Mouse (Mus musculus): ENCODE measurements around the gene Dusp22. TPM values are rescaled to one million over a fixed set of nuclear protein-coding genes. Genes with fewer than 3 reads are reported as not detected.

Gene Dusp22
- polyA plus RNA-seq, 2 experiments from 2014 or later, result 4.5 to 5.0 TPM

- no peak for ATAC-seq
Measured at GRCm38 (mm10) chr13:30673878-30674277, 14.1 kb downstream of the Dusp22 start.

- no peak for ATAC-seq
Measured at GRCm38 (mm10) chr13:30678822-30679221, 19.0 kb downstream of the Dusp22 start.

- ATAC-seq, result peak; percentile 86
Measured at GRCm38 (mm10) chr13:30681866-30682265, 22.1 kb downstream of the Dusp22 start.

GRCm38 (mm10) chr13:30682328-30682727, 22.5 kb downstream of the Dusp22 start:
- ATAC-seq, result no peak

- ATAC-seq, result no peak
Measured at GRCm38 (mm10) chr13:30684614-30685122, 24.9 kb downstream of the Dusp22 start.

- ATAC-seq, result no peak
Measured at GRCm38 (mm10) chr13:30685957-30686356, 26.2 kb downstream of the Dusp22 start.

GRCm38 (mm10) chr13:30688035-30688616, 28.3 kb downstream of the Dusp22 start:
- no peak for ATAC-seq

GRCm38 (mm10) chr13:30689475-30689874, 29.7 kb downstream of the Dusp22 start:
- no peak for ATAC-seq

GRCm38 (mm10) chr13:30691441-30692292, 31.9 kb downstream of the Dusp22 start:
- ATAC-seq, result no peak

- ATAC-seq, result no peak
Measured at GRCm38 (mm10) chr13:30692644-30693385, 33.0 kb downstream of the Dusp22 start.

GRCm38 (mm10) chr13:30695232-30695631, 35.4 kb downstream of the Dusp22 start:
- ATAC-seq, result no peak

- no peak for ATAC-seq
Measured at GRCm38 (mm10) chr13:30695890-30696289, 36.1 kb downstream of the Dusp22 start.

- ATAC-seq, result no peak
Measured at GRCm38 (mm10) chr13:30697880-30698279, 38.1 kb downstream of the Dusp22 start.

- ATAC-seq, result no peak
Measured at GRCm38 (mm10) chr13:30702695-30703094, 42.9 kb downstream of the Dusp22 start.

- no peak for ATAC-seq
Measured at GRCm38 (mm10) chr13:30704246-30705095, 44.7 kb downstream of the Dusp22 start.

- ATAC-seq, result no peak
Measured at GRCm38 (mm10) chr13:30711066-30711465, 51.3 kb downstream of the Dusp22 start.

GRCm38 (mm10) chr13:30711711-30712110, 51.9 kb downstream of the Dusp22 start:
- no peak for ATAC-seq

GRCm38 (mm10) chr13:30712280-30712679, 52.5 kb downstream of the Dusp22 start:
- ATAC-seq, result no peak

- ATAC-seq, result no peak
Measured at GRCm38 (mm10) chr13:30713621-30714020, 53.8 kb downstream of the Dusp22 start.

- no peak for ATAC-seq
Measured at GRCm38 (mm10) chr13:30714552-30714951, 54.8 kb downstream of the Dusp22 start.

- no peak for ATAC-seq
Measured at GRCm38 (mm10) chr13:30715060-30715459, 55.3 kb downstream of the Dusp22 start.

GRCm38 (mm10) chr13:30715573-30715972, 55.8 kb downstream of the Dusp22 start:
- no peak for ATAC-seq

All from activated CD4-positive, CD25-positive, alpha-beta regulatory T cell, adult 4 months (primary cell).